Mouse (Mus musculus) neural tube, embryonic 14.5 days (tissue): ENCODE measurements around the gene Mef2c. TPM values are rescaled to one million over a fixed set of nuclear protein-coding genes. Genes with fewer than 3 reads are reported as not detected.

Experiments
- ATAC-seq: fragments of 200-750 bp; cut with Nextera tagmentation; 2 replicates; pipeline ENCODE4 v1.8.0; 2017; ENCODE audit warnings: low read depth, mild to moderate bottlenecking, moderate TSS enrichment, moderate library complexity
- H3K27ac ChIP-seq: fragments of 300-500 bp; sonication (generic); 2 replicates; pipeline ENCODE4 v1.5.1; 2014; ENCODE audit warnings: low read depth, mild to moderate bottlenecking, control low read depth, low read length, moderate library complexity, mixed read lengths
- H3K27me3 ChIP-seq: fragments of 300-500 bp; sonication (generic); 2 replicates; pipeline ENCODE4 v1.6.1; 2014; ENCODE audit warnings: low read length; ENCODE audit not compliant: control insufficient read depth, insufficient read depth
- H3K36me3 ChIP-seq: fragments of 300-500 bp; sonication (generic); 2 replicates; pipeline ENCODE4 v1.6.1; 2014; ENCODE audit warnings: low read length, mixed read lengths; ENCODE audit not compliant: control insufficient read depth, insufficient read depth
- H3K4me1 ChIP-seq: fragments of 300-500 bp; sonication (generic); 2 replicates; pipeline ENCODE4 v1.6.1; 2014; ENCODE audit warnings: low read length; ENCODE audit not compliant: control insufficient read depth, insufficient read depth
- H3K4me2 ChIP-seq: fragments of 300-500 bp; sonication (generic); 2 replicates; pipeline ENCODE4 v1.6.1; 2014; ENCODE audit warnings: mild to moderate bottlenecking, low read depth, low read length, control low read depth
- H3K4me3 ChIP-seq: fragments of 300-500 bp; sonication (generic); 2 replicates; pipeline ENCODE4 v1.5.1; 2014; ENCODE audit warnings: low read depth, low read length, control low read depth, mixed read lengths
- H3K9ac ChIP-seq: fragments of 300-500 bp; sonication (generic); replicated peaks from 2 replicates; pipeline ENCODE4 v1.6.1; 2014; ENCODE audit warnings: low read depth, mild to moderate bottlenecking, control low read depth, low read length, mixed read lengths
- H3K9me3 ChIP-seq: fragments of 300-500 bp; sonication (generic); 2 replicates; pipeline ENCODE4 v1.6.1; 2016; ENCODE audit warnings: low read length; ENCODE audit not compliant: control insufficient read depth
- WGBS: fragments of 180-500 bp; shearing (Covaris S2); extraction: QIAGEN DNeasy Blood & Tissue Kit; methylation state at CpG from one replicate; pipeline ENCODE4 v1.1.7; 2014; 5-methylcytosine and 5-hydroxymethylcytosine counted together
- polyA plus RNA-seq: library from polyadenylated mRNA; unstranded; fragments of >200 nt; fragmentation: Nextera tagmentation; extraction: Ambion mirVana; gene quantifications from 2 replicates; pipeline ENCODE4 v1.2.1, GENCODE M21; 2014

The Mef2c gene
- polyA plus RNA-seq, 1 experiment from 2014 or later: 32.4 TPM

DNA sequence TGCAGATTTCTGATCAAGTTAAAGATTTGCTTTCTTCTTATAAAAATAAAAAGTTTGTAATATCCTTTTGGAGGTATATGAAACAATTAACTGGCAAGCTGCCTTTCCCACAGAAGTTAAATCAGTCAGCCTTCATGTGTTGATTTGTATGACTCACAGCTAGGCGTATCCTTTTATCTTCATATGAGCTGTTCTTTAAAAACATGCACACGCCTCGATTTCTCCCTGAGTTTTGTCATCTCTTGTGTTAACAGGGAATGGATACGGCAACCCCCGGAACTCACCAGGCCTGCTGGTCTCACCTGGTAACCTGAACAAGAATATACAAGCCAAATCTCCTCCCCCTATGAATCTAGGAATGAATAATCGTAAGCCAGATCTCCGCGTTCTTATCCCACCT is 148.7 kb downstream of the Mef2c start:
- H3K4me2 ChIP-seq: no peak overlapping the region
- H3K27ac ChIP-seq: no peak overlapping the region
- H3K4me1 ChIP-seq: peaks cover 4% of the 10 kb centered on the region; the same call in 1 of the 2 replicates
- no peaks in the 10 kb centered on the region for H3K27me3 ChIP-seq
- ATAC-seq: no peak
- no peak overlapping the region for H3K9ac ChIP-seq
- WGBS: 95% methylated on average over 8 of the region's 8 CpGs
- H3K36me3 ChIP-seq: no peaks in the 10 kb centered on the region
- no peaks in the 10 kb centered on the region for H3K9me3 ChIP-seq
- no peak overlapping the region for H3K4me3 ChIP-seq

- Histone ChIP-seq H3K9me3 (no peaks in the 10 kb centered on the region), H3K4me1 (peaks cover 4% of the 10 kb centered on the region; the same call in 1 of the 2 replicates), H3K27ac (no peak overlapping the region), H3K9ac (no peak overlapping the region), H3K36me3 (no peaks in the 10 kb centered on the region), H3K4me3 (no peak overlapping the region), H3K27me3 (no peaks in the 10 kb centered on the region), H3K4me2 (no peak overlapping the region)
- 13% methylated on average over 8 of the region's 8 CpGs for WGBS
- ATAC-seq: peak; percentile 89
Observed at GRCm38 (mm10) chr13:83654889-83655769, 151.3 kb downstream of the Mef2c start.

DNA sequence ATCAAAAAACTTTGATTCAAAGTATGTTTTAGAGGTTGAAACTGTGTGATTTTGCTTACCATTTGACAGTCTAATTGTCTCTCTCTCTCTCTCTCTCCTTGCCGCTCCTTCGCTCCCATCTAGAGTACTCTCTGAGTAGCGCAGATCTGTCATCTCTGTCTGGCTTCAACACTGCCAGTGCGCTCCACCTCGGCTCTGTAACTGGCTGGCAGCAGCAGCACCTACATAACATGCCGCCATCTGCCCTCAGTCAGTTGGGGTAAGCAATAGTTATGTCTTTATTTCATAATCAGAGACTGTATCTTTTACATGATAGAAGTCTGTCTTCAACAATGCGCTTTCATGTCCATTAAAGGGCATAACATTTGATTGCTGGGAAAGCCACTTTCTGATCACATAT is 152.3 kb downstream of the Mef2c start:
- H3K4me1 ChIP-seq: peaks cover 4% of the 10 kb centered on the region; the same call in 1 of the 2 replicates
- no peak overlapping the region for H3K4me2 ChIP-seq
- H3K27me3 ChIP-seq: no peaks in the 10 kb centered on the region
- H3K36me3 ChIP-seq: no peaks in the 10 kb centered on the region
- H3K9ac ChIP-seq: no peak overlapping the region
- no peaks in the 10 kb centered on the region for H3K9me3 ChIP-seq
- 66% methylated on average over 7 of the region's 7 CpGs for WGBS
- H3K4me3 ChIP-seq: no peak overlapping the region
- no peak overlapping the region for H3K27ac ChIP-seq
- no peak for ATAC-seq

- H3K9ac ChIP-seq: no peak overlapping the region
- H3K4me3 ChIP-seq: no peak overlapping the region
- H3K4me2 ChIP-seq: no peak overlapping the region
- H3K36me3 ChIP-seq: no peaks in the 10 kb centered on the region
- H3K27ac ChIP-seq: no peak overlapping the region
- H3K27me3 ChIP-seq: no peaks in the 10 kb centered on the region
- ATAC-seq: no peak
- H3K4me1 ChIP-seq: peaks cover 4% of the 10 kb centered on the region; the same call in 1 of the 2 replicates
- no peaks in the 10 kb centered on the region for H3K9me3 ChIP-seq
- 70% methylated on average over 4 of the region's 4 CpGs for whole genome bisulfite sequencing
Observed at GRCm38 (mm10) chr13:83656773-83657172, 152.9 kb downstream of the Mef2c start.

GRCm38 (mm10) chr13:83660722-83661121 is 156.9 kb downstream of the Mef2c start:
- Histone ChIP-seq H3K9me3 (no peaks in the 10 kb centered on the region), H3K4me2 (peak overlapping the region; percentile 4; the same call in 1 of the 2 replicates), H3K4me1 (no peaks in the 10 kb centered on the region), H3K27me3 (no peaks in the 10 kb centered on the region), H3K9ac (no peak overlapping the region), H3K4me3 (no peak overlapping the region), H3K36me3 (no peaks in the 10 kb centered on the region), H3K27ac (no peak overlapping the region)
- ATAC-seq: peak; percentile 59; the same call in 1 of the 2 replicates
- 44% methylated on average over 8 of the region's 8 CpGs for WGBS

- WGBS: 57% methylated on average over 7 of the region's 7 CpGs
- Histone ChIP-seq H3K36me3 (no peaks in the 10 kb centered on the region), H3K27me3 (no peaks in the 10 kb centered on the region), H3K4me3 (no peak overlapping the region), H3K4me1 (no peaks in the 10 kb centered on the region), H3K27ac (no peak overlapping the region), H3K9ac (no peak overlapping the region), H3K9me3 (no peaks in the 10 kb centered on the region), H3K4me2 (peak overlapping the region; percentile 4; the same call in 1 of the 2 replicates)
- ATAC-seq: no peak; the same call in 1 of the 2 replicates
Observed at GRCm38 (mm10) chr13:83661166-83661565, 157.3 kb downstream of the Mef2c start.

DNA sequence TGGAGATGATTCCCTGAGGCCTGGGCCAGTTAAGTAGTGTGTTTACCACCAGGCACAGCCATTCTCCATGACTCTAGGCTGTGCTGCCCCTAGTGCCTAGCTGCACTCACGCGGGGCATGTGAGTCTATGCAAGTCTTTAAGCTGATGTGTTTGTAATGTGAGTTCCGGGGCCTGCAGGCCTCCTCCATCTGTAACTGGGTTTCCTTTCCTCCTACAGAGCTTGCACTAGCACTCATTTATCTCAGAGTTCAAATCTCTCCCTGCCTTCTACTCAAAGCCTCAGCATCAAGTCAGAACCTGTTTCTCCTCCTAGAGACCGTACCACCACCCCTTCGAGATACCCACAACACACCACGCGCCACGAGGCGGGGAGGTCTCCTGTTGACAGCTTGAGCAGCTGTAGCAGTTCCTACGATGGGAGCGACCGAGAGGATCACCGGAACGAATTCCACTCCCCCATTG is 158.3 kb downstream of the Mef2c start:
- no peak overlapping the region for H3K9ac ChIP-seq
- H3K27ac ChIP-seq: no peak overlapping the region
- 53% methylated on average over 14 of the region's 14 CpGs for WGBS
- no peaks in the 10 kb centered on the region for H3K36me3 ChIP-seq
- no peaks in the 10 kb centered on the region for H3K27me3 ChIP-seq
- H3K9me3 ChIP-seq: no peaks in the 10 kb centered on the region
- no peaks in the 10 kb centered on the region for H3K4me1 ChIP-seq
- ATAC-seq: peak; percentile 60; the same call in 1 of the 2 replicates
- H3K4me2 ChIP-seq: no peak overlapping the region
- no peak overlapping the region for H3K4me3 ChIP-seq

DNA sequence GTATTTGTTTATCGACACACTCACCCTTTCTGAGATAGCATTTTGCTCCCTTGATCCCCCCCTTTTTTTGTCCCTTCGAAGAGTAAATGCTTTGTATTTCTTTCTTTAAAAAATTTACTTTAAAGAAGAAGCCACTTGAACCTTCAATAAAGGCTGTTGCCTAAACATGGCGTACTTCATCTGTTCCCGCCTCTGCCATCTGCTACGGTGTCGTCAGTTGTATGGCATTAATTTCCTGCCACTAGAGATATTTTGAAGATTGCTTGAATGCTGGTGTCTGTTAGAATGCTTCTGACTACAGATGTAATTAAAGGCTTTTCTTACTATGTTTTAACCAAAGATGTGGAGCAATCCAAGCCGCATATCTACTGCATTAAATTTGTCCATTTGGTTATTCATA is 162.3 kb downstream of the Mef2c start:
- Histone ChIP-seq H3K4me1 (no peaks in the 10 kb centered on the region), H3K36me3 (no peaks in the 10 kb centered on the region), H3K27ac (no peak overlapping the region), H3K4me2 (no peak overlapping the region), H3K9me3 (no peaks in the 10 kb centered on the region), H3K9ac (no peak overlapping the region), H3K27me3 (no peaks in the 10 kb centered on the region), H3K4me3 (no peak overlapping the region)
- WGBS: 84% methylated on average over 7 of the region's 7 CpGs
- no peak for ATAC-seq

GRCm38 (mm10) chr13:83667051-83667450 is 163.2 kb downstream of the Mef2c start:
- Histone ChIP-seq H3K36me3 (no peaks in the 10 kb centered on the region), H3K27ac (no peak overlapping the region), H3K4me2 (no peak overlapping the region), H3K4me3 (no peak overlapping the region), H3K4me1 (no peaks in the 10 kb centered on the region), H3K9me3 (no peaks in the 10 kb centered on the region), H3K27me3 (no peaks in the 10 kb centered on the region), H3K9ac (no peak overlapping the region)
- WGBS: 80% methylated on average over 3 of the region's 3 CpGs
- ATAC-seq: no peak
